Mouse (Mus musculus) right cerebral cortex, adult 18-20 months (tissue): ENCODE results near the gene Rnd2.
"Not testable (repeated sequence)": the region's sequence is repeated elsewhere in the genome, so short reads cannot be mapped to it uniquely, and the experiment has no call there.

ENCODE experiments used
- DNase-seq: peaks from one replicate; pipeline ENCODE4 v3.0.0; 2022; ENCODE audit warnings: mixed read lengths

The Rnd2 gene

GRCm38 (mm10) chr11:101447786-101448185, 17.0 kb upstream of the Rnd2 start:
- DNase-seq = no peak

GRCm38 (mm10) chr11:101448274-101448746, 16.5 kb upstream of the Rnd2 start, which contains the start of gene Ifi35:
Gene Ifi35, plus strand, starts transcription at chr11:101448407.
- no peak for DNase-seq

GRCm38 (mm10) chr11:101448899-101449298, 15.9 kb upstream of the Rnd2 start:
- no peak for DNase-seq

GRCm38 (mm10) chr11:101449596-101449995, 15.2 kb upstream of the Rnd2 start:
- not testable (repeated sequence) for DNase-seq

GRCm38 (mm10) chr11:101450394-101450793, 14.4 kb upstream of the Rnd2 start:
- no peak for DNase-seq

GRCm38 (mm10) chr11:101451536-101451935, 13.3 kb upstream of the Rnd2 start:
- no peak for DNase-seq

GRCm38 (mm10) chr11:101452093-101452774, 12.6 kb upstream of the Rnd2 start:
- no peak for DNase-seq

- DNase-seq = no peak
These were observed 10.1 kb upstream of the Rnd2 start for GRCm38 (mm10) chr11:101454702-101455101.

GRCm38 (mm10) chr11:101455627-101456026, 9.2 kb upstream of the Rnd2 start:
- no peak for DNase-seq

GRCm38 (mm10) chr11:101457631-101458030, 7.2 kb upstream of the Rnd2 start:
- no peak for DNase-seq

- no peak for DNase-seq
These were observed 6.6 kb upstream of the Rnd2 start for GRCm38 (mm10) chr11:101458217-101458616.

GRCm38 (mm10) chr11:101459716-101460115, 5.1 kb upstream of the Rnd2 start:
- DNase-seq = no peak

GRCm38 (mm10) chr11:101460321-101460720, 4.5 kb upstream of the Rnd2 start:
- DNase-seq = no peak

GRCm38 (mm10) chr11:101462141-101462540, 2.7 kb upstream of the Rnd2 start:
- DNase-seq = no peak

- no peak for DNase-seq
These were observed 2.0 kb upstream of the Rnd2 start for GRCm38 (mm10) chr11:101462583-101463440.

GRCm38 (mm10) chr11:101465101-101465868, 486 bp downstream of the Rnd2 start:
- DNase-seq = no peak

GRCm38 (mm10) chr11:101465869-101466551, 1.2 kb downstream of the Rnd2 start, which contains the start of gene Vat1:
Gene Vat1, minus strand, starts transcription at chr11:101466230.
- DNase-seq = peak; percentile 71

GRCm38 (mm10) chr11:101466552-101466950, 1.8 kb downstream of the Rnd2 start:
- DNase-seq = not testable (repeated sequence)

GRCm38 (mm10) chr11:101467477-101468262, 2.9 kb downstream of the Rnd2 start:
- peak; percentile 70 for DNase-seq

GRCm38 (mm10) chr11:101468263-101468688, 3.5 kb downstream of the Rnd2 start:
- no peak for DNase-seq

GRCm38 (mm10) chr11:101468731-101469130, 3.9 kb downstream of the Rnd2 start:
- DNase-seq = no peak
